Mouse (Mus musculus): ENCODE measurements around the gene Acot11.

- TF ChIP-seq CTCF (conservative IDR thresholded peaks at IDR 0.05; ENCODE audit: low read length) (no peak), POU5F1 (IDR thresholded peaks at IDR 0.05; ENCODE audit: borderline replicate concordance, low read length) (no peak), NANOG (IDR thresholded peaks at IDR 0.05; ENCODE audit: borderline replicate concordance, low read length) (no peak)
These were observed 36.5 kb upstream of the Acot11 start for GRCm38 (mm10) chr4:106841303-106841702.

Data from E14TG2a.4 (cell line).